Mouse (Mus musculus) neural tube, embryonic 11.5 days (tissue): Measurements from ENCODE around the gene Cdh26. TPM values are rescaled to one million over a fixed set of nuclear protein-coding genes. Genes with fewer than 3 reads are reported as not detected.

Experiments used
- ATAC-seq: fragments of 200-750 bp; cut with Nextera tagmentation; 2 replicates; pipeline ENCODE4 v1.8.0; 2017; ENCODE audit warnings: moderate number of reproducible peaks, mild to moderate bottlenecking, moderate TSS enrichment, moderate library complexity; ENCODE audit not compliant: insufficient read depth, low FRiP score, low TSS enrichment
- DNase-seq: peaks from one replicate; pipeline ENCODE4 v3.0.0-alpha.2; 2015; ENCODE audit warnings: low spot score
- H3K27ac ChIP-seq: fragments of 300-500 bp; sonication (generic); 2 replicates; pipeline ENCODE4 v1.5.1; 2014; ENCODE audit warnings: low read depth, mild to moderate bottlenecking, low read length
- H3K27me3 ChIP-seq: fragments of 300-500 bp; sonication (generic); 2 replicates; pipeline ENCODE4 v1.6.1; 2014; ENCODE audit warnings: mild to moderate bottlenecking, low read length, mixed read lengths; ENCODE audit not compliant: control insufficient read depth, insufficient read depth
- H3K36me3 ChIP-seq: fragments of 300-500 bp; sonication (generic); 2 replicates; pipeline ENCODE4 v1.6.1; 2014; ENCODE audit warnings: mild to moderate bottlenecking, low read length, moderate library complexity, mixed read lengths; ENCODE audit not compliant: control insufficient read depth, insufficient read depth
- H3K4me1 ChIP-seq: fragments of 300-500 bp; sonication (generic); 2 replicates; pipeline ENCODE4 v1.6.1; 2014; ENCODE audit warnings: low read length, mixed read lengths; ENCODE audit not compliant: control insufficient read depth, insufficient read depth
- H3K4me2 ChIP-seq: fragments of 300-500 bp; sonication (generic); 2 replicates; pipeline ENCODE4 v1.6.1; 2014; ENCODE audit warnings: low read depth, mild to moderate bottlenecking, moderate library complexity
- H3K4me3 ChIP-seq: fragments of 300-500 bp; sonication (generic); 2 replicates; pipeline ENCODE4 v1.5.1; 2014; ENCODE audit warnings: low read depth, low read length
- H3K9ac ChIP-seq: fragments of 300-500 bp; sonication (generic); 2 replicates; pipeline ENCODE4 v1.6.1; 2014; ENCODE audit warnings: mild to moderate bottlenecking, low read length
- H3K9me3 ChIP-seq: fragments of 300-500 bp; sonication (generic); 2 replicates; pipeline ENCODE4 v1.6.1; 2016; ENCODE audit warnings: low read length; ENCODE audit not compliant: control insufficient read depth
- WGBS: fragments of 180-500 bp; shearing (Covaris S2); extraction: QIAGEN DNeasy Blood & Tissue Kit; methylation state at CpG from one replicate; pipeline ENCODE4 v1.1.7; 2014; 5-methylcytosine and 5-hydroxymethylcytosine counted together
- polyA plus RNA-seq: library from polyadenylated mRNA; unstranded; fragments of >200 nt; fragmentation: Nextera tagmentation; extraction: Ambion mirVana; gene quantifications from 2 replicates; pipeline ENCODE4 v1.2.1, GENCODE M21; 2014

Cdh26 gene
- polyA plus RNA-seq, 1 experiment from 2014 or later, result 0.15 TPM

DNA sequence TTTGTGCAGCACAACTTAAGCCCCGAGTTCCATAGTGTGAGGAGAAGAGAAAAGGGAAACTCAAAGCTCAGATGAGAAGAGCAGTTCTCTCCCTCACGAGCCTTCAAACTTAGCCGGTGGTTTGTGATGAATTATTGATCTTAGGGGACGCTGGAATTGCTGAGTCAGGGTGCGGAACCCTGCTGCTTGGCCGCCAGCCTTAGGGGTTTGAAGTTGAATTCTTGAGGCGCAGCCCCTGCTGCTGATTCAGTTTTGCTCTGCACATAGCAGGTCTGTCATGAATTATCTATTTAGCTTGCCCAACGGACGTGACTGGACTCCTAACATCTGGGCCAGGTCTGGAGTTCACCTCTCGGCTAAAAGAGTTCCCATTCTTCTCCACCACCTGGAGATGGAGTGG is 53.1 kb downstream of the Cdh26 start:
- ATAC-seq (no peak), DNase-seq (no peak)
- H3K27me3 ChIP-seq, result no peaks in the 10 kb centered on the region
- H3K27ac ChIP-seq, result no peak overlapping the region
- H3K4me2 ChIP-seq, result no peak overlapping the region
- no peaks in the 10 kb centered on the region for H3K9me3 ChIP-seq
- no peak overlapping the region for H3K9ac ChIP-seq
- WGBS, result 51% methylated on average over 10 of the region's 10 CpGs
- H3K4me1 ChIP-seq, result no peaks in the 10 kb centered on the region
- H3K36me3 ChIP-seq, result no peaks in the 10 kb centered on the region
- no peak overlapping the region for H3K4me3 ChIP-seq

DNA sequence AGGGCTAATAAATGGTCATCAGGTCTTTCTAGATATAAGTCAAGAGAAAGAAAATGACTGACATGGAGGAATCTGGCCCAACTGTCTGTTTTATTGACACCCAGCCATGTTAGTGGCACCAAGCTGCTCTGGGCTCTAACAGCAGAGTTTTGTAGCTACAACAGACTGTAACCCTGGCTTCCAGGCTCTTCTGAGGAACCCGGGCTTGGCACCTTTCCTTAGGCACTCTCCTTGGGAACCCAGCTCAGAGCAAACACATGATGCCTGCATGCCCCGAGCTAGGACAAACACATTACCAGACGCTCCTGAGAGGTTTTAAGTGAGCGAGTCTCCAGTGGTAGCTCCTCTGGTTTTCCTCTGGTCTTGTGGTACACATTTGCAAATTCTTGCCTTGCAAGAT is 57.9 kb downstream of the Cdh26 start:
- no peaks in the 10 kb centered on the region for H3K36me3 ChIP-seq
- H3K4me3 ChIP-seq, result no peak overlapping the region
- no peak overlapping the region for H3K9ac ChIP-seq
- no peak for DNase-seq
- H3K27me3 ChIP-seq, result no peaks in the 10 kb centered on the region
- H3K4me2 ChIP-seq, result no peak overlapping the region
- H3K9me3 ChIP-seq, result no peaks in the 10 kb centered on the region
- no peak overlapping the region for H3K27ac ChIP-seq
- 76% methylated on average over 4 of the region's 4 CpGs for WGBS
- no peak for ATAC-seq
- no peaks in the 10 kb centered on the region for H3K4me1 ChIP-seq

- Histone ChIP-seq H3K27me3 (no peaks in the 10 kb centered on the region), H3K9ac (no peak overlapping the region; the same call in 1 of the 2 replicates), H3K4me3 (no peak overlapping the region), H3K36me3 (no peaks in the 10 kb centered on the region), H3K4me2 (no peak overlapping the region), H3K4me1 (no peaks in the 10 kb centered on the region), H3K27ac (no peak overlapping the region), H3K9me3 (no peaks in the 10 kb centered on the region)
- WGBS, result 60% methylated on average over 9 of the region's 9 CpGs
- ATAC-seq, result no peak
- no peak for DNase-seq
Observed at GRCm38 (mm10) chr2:178490245-178490920, 60.1 kb downstream of the Cdh26 start.

GRCm38 (mm10) chr2:178494066-178494465 is 63.7 kb downstream of the Cdh26 start:
- no peak overlapping the region for H3K4me2 ChIP-seq
- no peaks in the 10 kb centered on the region for H3K27me3 ChIP-seq
- no peak for DNase-seq
- H3K4me1 ChIP-seq, result no peaks in the 10 kb centered on the region
- no peaks in the 10 kb centered on the region for H3K36me3 ChIP-seq
- ATAC-seq, result no peak
- H3K4me3 ChIP-seq, result no peak overlapping the region
- H3K9ac ChIP-seq, result no peak overlapping the region
- WGBS, result 70% methylated on average over 11 of the region's 11 CpGs
- no peaks in the 10 kb centered on the region for H3K9me3 ChIP-seq
- H3K27ac ChIP-seq, result no peak overlapping the region

DNA sequence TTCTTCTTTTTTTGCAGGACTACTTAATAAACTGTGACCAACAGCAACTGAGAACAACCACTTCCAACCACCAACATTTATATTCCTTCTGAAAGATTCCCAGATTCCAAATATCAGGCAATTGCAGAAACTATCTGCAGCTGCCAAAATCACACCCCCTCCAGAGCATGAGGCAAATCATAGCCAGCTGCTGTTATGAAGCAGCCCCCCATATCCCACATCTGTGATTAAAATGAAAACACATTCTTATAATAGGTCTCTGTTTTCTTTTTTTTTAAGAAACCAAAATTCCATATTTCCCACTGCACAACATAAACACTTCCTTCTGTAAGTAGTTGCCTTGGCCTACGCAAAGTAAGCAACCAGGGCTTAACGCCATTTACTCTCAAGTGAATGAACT is 65.5 kb downstream of the Cdh26 start:
- H3K9me3 ChIP-seq, result no peaks in the 10 kb centered on the region
- H3K4me2 ChIP-seq, result no peak overlapping the region
- no peak overlapping the region for H3K4me3 ChIP-seq
- H3K27me3 ChIP-seq, result no peaks in the 10 kb centered on the region
- WGBS, result 90% methylated on average over 2 of the region's 2 CpGs
- H3K27ac ChIP-seq, result no peak overlapping the region
- no peak for DNase-seq
- no peaks in the 10 kb centered on the region for H3K4me1 ChIP-seq
- ATAC-seq, result no peak
- no peak overlapping the region for H3K9ac ChIP-seq
- no peaks in the 10 kb centered on the region for H3K36me3 ChIP-seq

- WGBS, result 90% methylated on average over 1 of the region's 1 CpGs
- ATAC-seq (no peak), DNase-seq (no peak)
- Histone ChIP-seq H3K27me3 (no peaks in the 10 kb centered on the region), H3K36me3 (no peaks in the 10 kb centered on the region), H3K4me1 (no peaks in the 10 kb centered on the region), H3K9me3 (no peaks in the 10 kb centered on the region), H3K4me3 (no peak overlapping the region), H3K4me2 (no peak overlapping the region), H3K9ac (no peak overlapping the region), H3K27ac (no peak overlapping the region)
Observed at GRCm38 (mm10) chr2:178497900-178498299, 67.6 kb downstream of the Cdh26 start.

- Histone ChIP-seq H3K4me2 (no peak overlapping the region), H3K4me3 (no peak overlapping the region), H3K4me1 (no peaks in the 10 kb centered on the region), H3K27ac (no peak overlapping the region), H3K9me3 (no peaks in the 10 kb centered on the region), H3K9ac (no peak overlapping the region), H3K27me3 (no peaks in the 10 kb centered on the region), H3K36me3 (no peaks in the 10 kb centered on the region)
- no peak for DNase-seq
- 74% methylated on average over 5 of the region's 5 CpGs for WGBS
- no peak for ATAC-seq
Observed at GRCm38 (mm10) chr2:178498409-178498808, 68.1 kb downstream of the Cdh26 start.

GRCm38 (mm10) chr2:178502469-178502868 is 72.1 kb downstream of the Cdh26 start:
- Histone ChIP-seq H3K36me3 (no peaks in the 10 kb centered on the region), H3K27ac (no peak overlapping the region), H3K9ac (no peak overlapping the region), H3K27me3 (no peaks in the 10 kb centered on the region), H3K9me3 (no peaks in the 10 kb centered on the region), H3K4me1 (no peaks in the 10 kb centered on the region), H3K4me2 (no peak overlapping the region), H3K4me3 (no peak overlapping the region)
- DNase-seq, result no peak
- ATAC-seq, result no peak
- WGBS, result 88% methylated on average over 10 of the region's 10 CpGs

DNA sequence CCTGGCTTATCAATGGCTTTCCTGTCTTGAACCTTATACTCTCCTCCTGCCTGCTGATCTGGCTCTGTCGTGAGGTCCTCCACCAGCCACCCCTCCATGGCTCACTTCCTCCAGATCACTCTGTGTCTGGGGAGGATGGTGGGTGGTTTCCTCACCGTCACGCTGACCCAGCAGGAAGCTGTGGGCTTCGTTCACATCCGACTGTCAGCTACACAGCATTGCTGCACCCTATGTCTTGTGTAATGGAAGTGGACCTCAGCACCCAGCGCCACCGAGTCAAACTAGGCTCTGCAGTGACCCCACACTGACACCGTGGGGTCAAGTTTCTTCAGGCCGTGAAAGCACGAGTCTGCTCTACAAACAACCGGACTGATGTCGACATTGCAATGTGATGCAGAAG is 75.7 kb downstream of the Cdh26 start:
- H3K4me1 ChIP-seq, result no peaks in the 10 kb centered on the region
- no peak overlapping the region for H3K27ac ChIP-seq
- ATAC-seq (no peak), DNase-seq (no peak)
- H3K4me3 ChIP-seq, result no peak overlapping the region
- H3K9ac ChIP-seq, result no peak overlapping the region
- H3K4me2 ChIP-seq, result no peak overlapping the region
- WGBS, result 66% methylated on average over 12 of the region's 12 CpGs
- H3K27me3 ChIP-seq, result no peaks in the 10 kb centered on the region
- H3K36me3 ChIP-seq, result no peaks in the 10 kb centered on the region
- H3K9me3 ChIP-seq, result no peaks in the 10 kb centered on the region
